Mouse (Mus musculus): ENCODE measurements around the gene Cyfip2.
"Not testable (repeated sequence)": the region's sequence is repeated elsewhere in the genome, so short reads cannot be mapped to it uniquely, and the experiment has no call there.

Gene Cyfip2

GRCm38 (mm10) chr11:46209884-46210283 lies 102.8 kb downstream of the Cyfip2 start:
- in situ Hi-C loops (cut with MboI; ENCODE audit: unreplicated experiment in 2 of 2), result loop anchor here (5.0 to 25.0 kb wide), 4 partner anchors 78 to 255 kb away; partner anchors contain the start of gene Thg1l (in 2 of the 2)

DNA sequence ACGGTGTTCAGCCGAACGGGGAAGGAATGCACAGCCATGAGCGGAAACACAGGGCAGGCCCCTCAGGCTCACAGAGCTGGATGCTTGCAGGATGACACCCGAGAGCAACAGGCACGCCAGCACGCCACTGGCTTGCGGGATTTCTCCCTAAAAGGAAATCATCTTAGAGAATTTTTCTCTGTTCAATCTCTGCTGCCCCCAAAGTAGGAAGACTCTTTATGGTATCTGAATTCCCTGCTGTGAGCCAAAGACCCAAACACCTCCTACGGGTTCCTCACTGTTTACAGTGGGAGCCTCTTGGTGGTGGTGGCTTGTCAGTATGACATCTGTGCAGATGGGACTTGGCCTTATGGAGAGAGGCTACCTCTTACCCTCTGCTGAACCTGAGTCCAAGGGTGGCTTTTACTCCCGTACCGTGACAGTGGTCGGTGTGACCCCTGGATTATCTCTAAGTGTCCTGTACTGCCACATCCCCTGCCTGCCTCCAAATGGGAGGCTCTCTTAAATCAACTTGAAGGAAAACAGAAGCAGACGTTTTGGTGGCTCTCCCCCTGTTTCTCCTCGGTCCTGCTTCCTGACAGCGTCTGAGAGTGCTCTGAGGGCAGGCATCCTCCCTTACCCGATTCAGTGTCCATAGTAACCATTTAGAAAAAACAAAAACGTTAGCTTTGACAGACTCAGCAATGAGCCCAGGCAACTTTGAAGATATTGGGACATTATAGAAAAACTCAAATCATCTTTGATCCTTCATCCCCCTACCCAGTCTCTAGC lies 106.8 kb downstream of the Cyfip2 start:
- in situ Hi-C loops (cut with MboI; ENCODE audit: unreplicated experiment in 2 of 2), result loop anchor here (5.0 to 25.0 kb wide), 2 partner anchors 169 to 249 kb away; partner anchors contain the start of gene Thg1l (in 1 of the 2)

- in situ Hi-C loops (cut with MboI; ENCODE audit: unreplicated experiment in 2 of 2), result loop anchor here (5.0 to 25.0 kb wide), 2 partner anchors 168 to 248 kb away; partner anchors contain the start of gene Thg1l (in 1 of the 2)
These were observed 107.8 kb downstream of the Cyfip2 start for GRCm38 (mm10) chr11:46204841-46205240.

GRCm38 (mm10) chr11:46202547-46202887 lies 110.1 kb downstream of the Cyfip2 start:
- in situ Hi-C loops (cut with MboI; ENCODE audit: unreplicated experiment in 2 of 2), result loop anchor here in 1 of 2 experiments (25.0 kb wide), 1 partner anchor 165 kb away; no protein-coding TSS in a partner anchor

DNA sequence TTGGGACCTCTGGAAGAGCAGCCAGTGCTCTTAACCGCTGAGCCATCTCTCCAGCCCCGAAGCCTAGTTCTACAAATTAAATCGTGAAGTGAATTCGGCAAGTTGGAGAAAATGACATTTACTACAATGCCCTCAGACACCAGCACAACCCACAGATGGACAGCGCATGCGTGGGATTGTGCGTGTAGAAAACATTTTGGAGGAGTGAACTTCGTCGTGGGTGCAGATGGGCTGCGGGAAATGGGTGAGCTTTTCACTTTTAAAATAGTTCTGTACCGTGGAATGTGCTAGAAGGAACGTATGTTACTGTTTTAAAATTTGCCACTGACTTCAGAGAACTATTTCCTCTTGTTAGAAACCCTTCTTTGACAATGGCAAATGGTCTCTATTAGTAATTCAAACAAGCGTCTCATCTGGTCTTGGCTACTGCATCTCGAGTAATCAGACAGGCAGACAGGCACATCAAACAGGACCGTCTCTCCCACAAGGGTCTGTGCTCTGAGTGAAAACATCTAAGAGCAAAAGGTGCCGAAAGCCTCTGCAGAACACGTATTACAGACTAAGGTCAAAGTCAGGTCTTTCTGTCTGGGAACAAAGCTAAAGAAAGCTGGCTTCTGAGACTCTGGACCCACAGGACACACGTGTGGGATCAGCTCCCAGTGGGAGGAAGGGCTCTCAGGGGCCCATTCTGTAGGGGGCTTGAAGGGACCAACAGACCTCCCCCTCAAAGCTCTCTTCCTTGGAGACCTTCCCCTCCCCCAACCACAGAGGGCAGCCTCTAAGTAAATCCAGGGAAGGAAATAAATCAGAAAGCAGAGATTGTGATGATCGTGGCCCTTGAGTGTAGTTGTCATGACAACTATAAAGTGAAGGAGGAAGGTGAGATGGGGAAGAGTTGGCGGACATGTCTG lies 110.8 kb downstream of the Cyfip2 start:
- in situ Hi-C loops (cut with MboI; ENCODE audit: unreplicated experiment in 2 of 2), result loop anchor here in 1 of 2 experiments (25.0 kb wide), 1 partner anchor 165 kb away; no protein-coding TSS in a partner anchor

DNA sequence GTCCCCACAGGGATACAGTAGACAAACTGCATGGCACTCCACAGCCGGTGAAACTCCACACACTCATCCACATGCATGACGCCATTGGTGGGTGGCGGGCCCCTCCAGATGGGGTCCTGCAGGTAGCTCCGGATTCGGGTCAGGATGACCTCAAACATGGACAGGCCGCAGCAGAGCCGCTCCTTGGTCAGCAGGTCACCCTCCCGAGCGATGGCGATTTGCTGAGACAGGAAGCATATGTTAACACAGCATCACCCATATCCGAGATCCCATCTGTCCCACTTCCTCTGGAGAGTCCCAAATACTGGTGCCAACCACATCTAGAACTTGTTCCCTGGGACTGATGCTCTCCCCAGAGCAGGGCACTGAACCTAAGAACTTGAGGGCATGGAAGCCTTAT lies 112.0 kb downstream of the Cyfip2 start:
- in situ Hi-C loops (cut with MboI; ENCODE audit: unreplicated experiment in 2 of 2), result loop anchor here in 1 of 2 experiments (25.0 kb wide), 1 partner anchor 163 kb away; no protein-coding TSS in a partner anchor

GRCm38 (mm10) chr11:46194175-46194574 lies 118.5 kb downstream of the Cyfip2 start:
- in situ Hi-C loops (cut with MboI; ENCODE audit: unreplicated experiment in 2 of 2), result no loop called here

- in situ Hi-C loops (cut with MboI; ENCODE audit: unreplicated experiment in 2 of 2), result no loop called here
These were observed 124.4 kb downstream of the Cyfip2 start for GRCm38 (mm10) chr11:46188283-46188682.

DNA sequence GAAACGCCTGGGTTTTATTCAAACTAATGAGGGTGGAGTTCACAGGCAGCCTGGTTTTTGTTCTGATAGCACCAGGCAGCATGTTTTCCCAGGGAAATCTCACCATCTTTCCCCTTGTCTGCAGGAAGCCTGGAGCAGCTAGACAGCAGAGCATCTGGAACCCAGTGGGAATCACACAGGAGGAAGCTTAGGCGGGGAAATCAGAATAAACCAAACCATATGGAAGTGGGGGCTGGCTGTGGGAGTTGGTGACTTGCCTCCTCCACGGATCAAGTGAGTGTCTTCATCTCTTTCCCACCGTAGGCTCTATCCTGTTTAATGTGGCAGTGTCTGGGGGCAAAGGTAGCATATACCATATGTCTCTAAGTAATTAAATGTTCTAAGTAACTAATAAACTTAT lies 127.2 kb downstream of the Cyfip2 start:
- in situ Hi-C loops (cut with MboI; ENCODE audit: unreplicated experiment in 2 of 2), result no loop called here

GRCm38 (mm10) chr11:46184946-46185345 lies 127.7 kb downstream of the Cyfip2 start:
- in situ Hi-C loops (cut with MboI; ENCODE audit: unreplicated experiment in 2 of 2), result no loop called here

DNA sequence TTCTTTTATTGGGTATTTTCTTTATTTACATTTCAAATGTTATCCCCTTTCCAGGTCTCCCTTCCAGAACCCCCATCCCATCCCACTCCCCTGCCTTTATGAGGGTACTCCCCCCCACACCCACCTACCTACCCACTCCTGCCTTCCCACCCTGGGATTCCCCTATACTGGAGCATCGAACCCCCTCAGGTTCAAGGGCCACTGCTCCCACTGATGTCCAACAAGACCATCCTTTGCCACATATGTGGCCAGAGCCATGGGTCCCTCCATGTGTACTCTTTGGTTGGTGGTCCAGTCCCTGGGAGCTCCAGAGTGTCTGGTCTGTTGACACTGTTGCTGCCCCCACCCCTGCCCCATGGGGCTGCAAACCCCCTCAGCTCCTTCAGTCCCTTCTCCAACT lies 130.6 kb downstream of the Cyfip2 start:
- in situ Hi-C loops (cut with MboI; ENCODE audit: unreplicated experiment in 2 of 2), result not testable (repeated sequence)

DNA sequence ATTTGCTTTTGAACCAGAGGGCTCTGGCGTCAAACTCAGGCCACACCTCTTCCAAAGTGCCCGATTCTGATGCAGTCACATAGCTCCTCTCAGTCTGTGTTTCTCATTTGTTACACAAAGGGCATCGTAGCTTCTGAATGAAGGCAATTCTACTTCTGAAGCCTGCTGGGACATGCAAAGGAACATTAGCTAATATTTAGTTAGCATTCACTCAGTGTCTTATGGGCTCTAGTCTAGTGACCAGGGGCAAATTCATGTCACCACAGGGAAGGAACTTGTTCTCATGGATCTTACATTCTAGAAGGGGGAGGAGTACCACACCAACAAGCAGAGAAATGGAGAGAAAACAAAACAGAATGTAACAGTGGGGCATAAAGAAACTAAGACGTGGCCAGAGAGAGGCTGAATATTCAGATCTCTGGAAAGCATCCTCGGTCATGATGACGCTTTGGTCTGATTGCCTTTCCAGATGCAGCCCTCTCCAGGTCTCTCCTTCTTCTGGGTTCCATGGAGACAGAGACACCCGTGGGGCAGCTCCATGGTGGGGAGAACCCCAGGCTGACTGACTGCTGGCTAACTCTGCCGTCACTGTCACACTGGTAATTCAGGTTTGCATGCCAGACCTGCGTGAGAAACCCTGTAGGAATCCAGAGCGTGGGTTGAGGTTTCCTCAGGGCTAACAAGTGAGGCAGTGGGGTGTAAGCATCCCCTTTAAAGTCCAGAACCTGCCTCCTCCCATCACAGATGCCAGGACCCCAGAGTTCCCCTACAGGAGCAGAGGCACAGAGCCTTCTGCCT lies 135.2 kb downstream of the Cyfip2 start:
- in situ Hi-C loops (cut with MboI; ENCODE audit: unreplicated experiment in 2 of 2), result no loop called here

DNA sequence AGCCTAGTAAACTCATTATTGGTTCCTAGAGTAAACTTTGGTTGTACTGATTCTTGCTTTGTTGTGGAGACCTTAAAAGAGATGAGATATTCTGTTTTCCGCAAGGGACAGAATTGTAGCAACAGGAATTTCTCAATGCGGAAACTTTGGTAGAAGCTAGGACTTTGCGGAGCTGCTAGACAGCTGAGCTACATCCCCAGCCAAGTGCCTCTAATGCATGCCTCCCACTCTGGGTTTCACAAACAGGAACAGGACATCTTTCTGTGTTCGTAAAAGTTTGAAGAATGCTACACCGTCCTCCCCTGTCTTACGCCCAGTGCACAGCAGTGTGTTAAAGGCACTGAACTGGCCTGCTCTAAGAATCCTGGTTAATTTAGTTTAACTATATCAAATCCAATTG lies 136.5 kb downstream of the Cyfip2 start:
- in situ Hi-C loops (cut with MboI; ENCODE audit: unreplicated experiment in 2 of 2), result no loop called here

DNA sequence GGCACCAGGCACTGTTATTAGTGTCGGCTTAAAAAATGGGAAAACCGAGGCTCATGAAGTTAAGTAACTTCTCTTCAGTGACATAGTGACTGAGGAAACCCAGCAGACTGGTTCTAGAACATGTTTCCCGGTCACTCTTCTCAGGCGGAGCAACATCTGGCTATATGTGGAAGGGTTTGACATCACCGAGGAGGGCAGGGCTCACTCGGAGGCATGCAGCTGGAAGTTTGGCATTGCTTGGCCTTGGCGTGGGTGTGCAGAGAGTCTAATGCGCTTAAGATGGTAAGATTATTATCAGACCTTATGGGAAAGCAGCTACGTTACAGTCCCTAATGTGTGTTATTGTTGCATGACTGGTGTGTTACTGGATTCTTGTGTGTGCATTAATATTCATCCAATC lies 140.5 kb downstream of the Cyfip2 start:
- in situ Hi-C loops (cut with MboI; ENCODE audit: unreplicated experiment in 2 of 2), result no loop called here

GRCm38 (mm10) chr11:46169908-46170307 lies 142.8 kb downstream of the Cyfip2 start:
- in situ Hi-C loops (cut with MboI; ENCODE audit: unreplicated experiment in 2 of 2), result no loop called here

DNA sequence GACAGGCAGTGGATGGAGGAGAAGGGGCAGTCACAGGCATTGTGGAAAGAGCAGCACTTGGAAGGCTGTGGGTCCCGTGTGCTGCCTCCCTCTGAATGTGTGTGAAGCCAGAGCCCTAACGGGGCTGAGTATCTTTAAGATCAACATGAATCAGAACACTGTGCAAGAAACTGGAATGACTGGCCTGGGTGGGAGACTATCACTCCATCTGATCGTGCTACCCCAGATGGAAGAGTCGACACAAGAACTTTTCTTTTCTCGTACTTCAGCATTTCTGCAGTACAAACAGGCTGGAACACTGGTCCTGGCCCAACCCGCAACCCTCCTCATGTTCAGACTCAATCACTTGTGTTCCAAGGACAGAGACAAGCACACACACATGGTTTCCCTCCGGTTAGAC lies 144.2 kb downstream of the Cyfip2 start:
- in situ Hi-C loops (cut with MboI; ENCODE audit: unreplicated experiment in 2 of 2), result no loop called here

- in situ Hi-C loops (cut with MboI; ENCODE audit: unreplicated experiment in 2 of 2), result no loop called here
These were observed 146.6 kb downstream of the Cyfip2 start, which contains the start of gene Nipal4 for GRCm38 (mm10) chr11:46165866-46166585. Nipal4 (minus strand) TSS chr11:46166508.

- in situ Hi-C loops (cut with MboI; ENCODE audit: unreplicated experiment in 2 of 2), result no loop called here
These were observed 155.2 kb downstream of the Cyfip2 start for GRCm38 (mm10) chr11:46157462-46157861.

GRCm38 (mm10) chr11:46156945-46157344 lies 155.7 kb downstream of the Cyfip2 start:
- in situ Hi-C loops (cut with MboI; ENCODE audit: unreplicated experiment in 2 of 2), result no loop called here

DNA sequence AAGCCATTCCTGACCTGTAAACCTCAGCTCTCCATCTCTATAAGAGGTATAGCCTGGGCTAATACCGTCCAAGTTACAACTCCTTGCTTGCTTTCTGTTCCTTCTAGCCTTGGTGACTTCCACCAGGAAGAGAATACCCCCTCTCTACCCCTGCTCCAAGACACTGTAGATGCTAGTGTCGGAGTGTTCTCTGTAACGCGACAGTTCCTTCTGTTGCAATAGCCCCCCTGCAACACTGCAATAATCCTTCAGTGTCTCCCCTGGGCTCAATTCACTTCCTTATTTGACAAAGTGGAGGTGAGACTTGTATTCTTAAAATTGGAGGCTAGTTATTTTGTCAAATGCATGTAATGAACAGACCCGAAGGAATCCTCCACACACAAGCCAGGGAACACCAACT lies 166.0 kb downstream of the Cyfip2 start:
- in situ Hi-C loops (cut with MboI; ENCODE audit: unreplicated experiment in 2 of 2), result no loop called here

All from v-Abl transformed pro-B cells (cell line).